Mouse (Mus musculus): ENCODE results near the gene Bri3.

- no peak for TF ChIP-seq CTCF (IDR thresholded peaks at IDR 0.05; ENCODE audit: borderline replicate concordance, control insufficient read depth, extremely low read depth, insufficient read depth, low read length, poor library complexity)
- no peak for TF ChIP-seq POLR2A (IDR thresholded peaks at IDR 0.05; ENCODE audit: control insufficient read depth, extremely low read depth, insufficient read depth, low read length, poor library complexity)
These were observed 30.7 kb downstream of the Bri3 start for GRCm38 (mm10) chr5:144274904-144275303.

Data from thymus, adult 2 months (tissue).